Mouse (Mus musculus) cortical plate, adult 2 months (tissue): ENCODE results near the gene Coq8a.

Experiments
- CTCF ChIP-seq: fragments of 200-500 bp; IDR thresholded peaks from 2 replicates; pipeline ENCODE4 v1.5.1; 2011; ENCODE audit warnings: mild to moderate bottlenecking, control low read depth, low read length; ENCODE audit not compliant: insufficient read depth; ENCODE audit errors: extremely low read depth
- POLR2A ChIP-seq: fragments of 200-500 bp; IDR thresholded peaks from 2 replicates; pipeline ENCODE4 v1.6.1; 2011; ENCODE audit warnings: mild to moderate bottlenecking, low read length, control low read depth; ENCODE audit not compliant: insufficient read depth; ENCODE audit errors: extremely low read depth

GRCm38 (mm10) chr1:180200722-180201121 is 1.3 kb upstream of the Coq8a start:
- no peak for TF ChIP-seq CTCF
- TF ChIP-seq POLR2A, result no peak
